Mouse (Mus musculus) c-Kit-positive CD71-positive TER-119-negative erythroid progenitor cells, embryonic 14.5 days (primary cell): Measurements from ENCODE around the gene Actg2.
A peak's percentile ranks its signal among the peaks of the same experiment; 100 is the strongest.

ENCODE experiments used
- DNase-seq: peaks from one replicate; pipeline ENCODE4 v3.0.0-alpha.2; 2013; ENCODE audit warnings: low read depth

The Actg2 gene

DNA sequence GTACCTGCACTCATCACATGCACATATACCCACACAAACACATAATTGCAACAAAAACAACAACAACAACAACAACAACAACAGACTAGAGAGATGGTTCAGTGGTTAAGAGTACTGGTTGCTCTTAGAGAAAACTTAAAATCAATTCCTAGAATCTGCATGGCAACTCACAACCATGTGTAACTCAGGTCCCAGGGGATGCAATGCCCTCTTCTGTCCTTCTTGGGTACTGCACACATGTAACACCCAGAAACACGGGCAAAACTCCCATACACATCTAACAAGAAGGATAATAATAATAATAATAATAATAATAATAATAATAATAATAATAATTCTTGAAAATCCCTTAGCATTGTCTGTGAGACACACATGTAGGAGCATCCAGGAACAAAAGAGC is 23.6 kb downstream of the Actg2 start:
- DNase-seq: peak; percentile 61

DNA sequence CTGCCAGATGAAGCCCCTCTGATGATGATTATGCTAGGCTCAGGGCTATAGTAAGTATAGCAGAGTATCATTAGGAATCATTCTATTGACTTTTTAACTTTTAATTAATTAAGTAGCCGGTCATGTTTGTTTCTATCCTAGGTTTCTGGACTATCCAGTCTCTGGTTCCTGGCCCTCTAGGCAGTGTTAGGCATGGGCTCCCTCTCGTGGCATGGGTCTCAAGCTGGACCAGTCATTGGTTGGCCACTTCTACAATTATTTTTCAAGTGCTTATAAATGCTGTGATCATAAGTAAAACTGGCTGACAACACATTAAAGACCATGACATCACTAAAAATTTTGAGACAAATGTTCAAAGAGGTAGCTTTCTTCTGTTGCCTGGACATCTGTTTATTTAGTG is 25.9 kb downstream of the Actg2 start:
- DNase-seq: no peak

DNA sequence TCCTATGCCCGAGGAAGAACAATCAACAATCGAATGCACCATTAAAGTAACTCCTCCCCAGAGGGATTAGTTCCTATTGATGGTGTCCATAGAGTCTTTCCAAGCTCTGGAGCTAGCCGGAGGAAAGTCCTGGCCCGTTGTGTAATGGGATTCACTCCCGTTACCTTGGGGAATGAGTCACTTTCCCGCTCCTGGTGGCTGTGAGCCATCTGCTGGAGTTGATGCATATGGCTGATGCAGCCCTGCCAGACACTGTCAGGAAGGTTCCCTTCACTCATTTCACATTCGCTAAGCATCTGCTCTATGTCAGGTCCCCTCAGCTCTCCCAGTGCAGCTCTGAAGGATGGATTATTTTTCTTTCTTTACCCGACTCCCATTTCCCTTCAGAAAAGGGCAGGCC is 26.6 kb downstream of the Actg2 start:
- DNase-seq: no peak

DNA sequence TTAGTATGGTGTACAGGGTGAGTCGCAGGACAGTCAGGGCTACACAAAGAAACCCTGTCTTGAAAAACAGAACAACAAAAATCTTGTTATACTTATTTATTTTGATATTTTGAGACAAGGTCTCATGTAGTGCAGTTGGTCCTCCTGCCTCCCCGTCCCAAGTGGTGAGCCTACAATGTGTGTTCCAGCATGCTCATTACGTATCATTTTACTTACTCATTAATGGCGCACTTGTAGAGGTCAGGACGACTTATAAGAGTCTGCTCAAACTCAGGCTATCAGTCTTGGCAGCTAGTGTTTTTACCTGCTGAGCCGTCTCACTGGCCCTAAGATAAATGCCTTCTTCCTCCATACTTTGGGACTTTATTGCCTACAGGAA is 28.9 kb downstream of the Actg2 start:
- DNase-seq: no peak

DNA sequence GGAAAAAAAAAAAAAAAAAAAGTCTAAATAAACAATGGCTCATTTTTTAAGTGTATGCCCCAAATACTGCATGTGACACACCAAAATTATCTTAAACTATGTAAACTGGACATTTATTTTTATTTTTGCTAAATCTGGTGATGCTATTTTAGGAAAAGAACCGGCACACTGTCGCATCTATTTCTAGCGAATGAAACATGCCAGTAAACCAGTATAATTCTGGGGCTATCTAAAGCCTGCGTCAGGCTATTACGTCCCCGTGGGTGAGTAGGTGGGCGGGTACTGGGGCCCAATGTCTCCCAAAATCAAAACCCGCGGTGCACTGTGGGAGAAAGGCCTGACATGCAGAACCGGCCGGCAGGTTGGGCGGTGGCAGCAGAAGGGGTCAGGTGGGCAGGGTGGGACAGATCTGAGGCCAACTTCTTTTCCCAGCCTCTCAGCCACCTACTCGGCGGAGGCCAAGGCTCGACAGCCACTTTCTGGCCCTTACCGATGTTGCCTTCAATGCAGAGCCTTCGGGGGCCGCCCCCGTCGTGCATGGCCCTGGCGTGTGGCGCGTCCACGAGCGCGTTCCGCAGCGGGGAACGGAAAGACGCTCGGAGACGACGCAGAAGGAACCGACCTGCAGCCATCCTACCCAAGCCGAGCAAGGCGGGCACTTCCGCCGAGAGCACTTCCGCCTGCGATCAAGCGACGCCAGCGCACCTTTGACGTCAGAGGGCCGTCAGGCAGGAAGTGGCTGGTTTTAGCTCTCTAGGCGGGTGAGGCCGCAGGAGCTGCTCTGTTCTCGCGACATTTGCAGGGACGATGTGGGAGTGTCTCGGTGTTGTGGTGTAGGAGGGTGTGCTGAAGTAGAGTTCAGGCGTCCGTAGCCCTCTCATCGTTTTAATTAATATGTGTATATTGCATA is 29.6 kb downstream of the Actg2 start, which contains the start of gene Dguok:
Gene Dguok, minus strand, starts transcription at position 712 of the 910 bp plus-strand sequence.
- DNase-seq: peak; percentile 98

DNA sequence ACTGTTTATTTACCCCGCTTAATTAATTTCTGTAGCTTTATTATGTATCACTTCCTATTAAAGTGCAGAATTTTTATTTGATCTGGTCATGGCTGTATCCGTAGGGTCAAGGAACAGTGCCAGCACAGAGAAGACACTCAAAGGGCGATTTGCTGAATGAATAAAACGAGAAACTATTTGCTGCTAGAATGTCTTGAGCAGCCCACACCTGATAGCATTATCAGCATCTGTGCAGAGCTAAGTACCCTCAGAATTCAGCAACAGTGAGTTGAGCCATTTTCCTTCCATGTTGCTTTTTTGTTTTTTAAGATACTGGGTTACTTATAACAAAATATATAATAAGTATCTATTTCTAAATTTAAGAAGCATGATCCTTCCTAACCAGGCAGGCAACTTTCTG is 30.5 kb downstream of the Actg2 start:
- DNase-seq: peak; percentile 28

DNA sequence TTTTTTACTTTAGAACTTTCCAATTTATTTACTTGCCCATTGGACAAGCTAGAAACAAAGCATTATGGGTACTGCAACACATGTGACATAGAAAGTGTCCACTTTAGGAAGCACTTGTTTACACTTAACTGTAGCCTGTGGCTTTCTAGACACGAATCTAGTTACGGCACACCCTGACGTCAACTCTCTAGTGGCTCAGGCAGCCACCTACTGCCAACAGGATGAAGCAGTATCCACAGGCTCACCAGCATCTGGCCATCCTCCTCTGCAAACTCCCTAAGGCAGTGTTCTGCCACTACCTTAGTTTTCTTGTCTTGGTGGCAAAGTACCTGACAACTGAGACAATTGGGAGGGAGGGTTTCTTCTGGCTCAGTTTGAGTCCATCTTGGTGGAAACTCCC is 32.7 kb downstream of the Actg2 start:
- DNase-seq: no peak

DNA sequence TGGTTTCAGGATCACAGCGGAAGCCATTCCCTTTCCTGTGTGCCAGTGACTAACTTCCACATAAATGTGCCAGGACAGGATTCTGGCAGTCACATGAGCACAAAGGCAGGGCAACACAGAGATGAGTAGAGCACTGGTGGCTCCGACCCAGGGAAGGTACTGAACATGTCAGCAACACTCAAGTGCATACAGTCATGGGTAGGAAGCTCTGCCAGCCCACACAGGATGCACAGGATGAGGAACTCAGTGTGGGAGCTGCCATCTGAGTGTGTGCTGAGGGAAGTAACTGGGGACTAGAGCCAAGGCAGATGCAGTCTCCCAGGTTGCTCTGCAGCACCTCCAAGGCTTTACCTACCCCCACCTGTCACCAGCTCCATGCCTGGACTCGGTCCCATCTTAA is 33.4 kb downstream of the Actg2 start:
- DNase-seq: no peak

DNA sequence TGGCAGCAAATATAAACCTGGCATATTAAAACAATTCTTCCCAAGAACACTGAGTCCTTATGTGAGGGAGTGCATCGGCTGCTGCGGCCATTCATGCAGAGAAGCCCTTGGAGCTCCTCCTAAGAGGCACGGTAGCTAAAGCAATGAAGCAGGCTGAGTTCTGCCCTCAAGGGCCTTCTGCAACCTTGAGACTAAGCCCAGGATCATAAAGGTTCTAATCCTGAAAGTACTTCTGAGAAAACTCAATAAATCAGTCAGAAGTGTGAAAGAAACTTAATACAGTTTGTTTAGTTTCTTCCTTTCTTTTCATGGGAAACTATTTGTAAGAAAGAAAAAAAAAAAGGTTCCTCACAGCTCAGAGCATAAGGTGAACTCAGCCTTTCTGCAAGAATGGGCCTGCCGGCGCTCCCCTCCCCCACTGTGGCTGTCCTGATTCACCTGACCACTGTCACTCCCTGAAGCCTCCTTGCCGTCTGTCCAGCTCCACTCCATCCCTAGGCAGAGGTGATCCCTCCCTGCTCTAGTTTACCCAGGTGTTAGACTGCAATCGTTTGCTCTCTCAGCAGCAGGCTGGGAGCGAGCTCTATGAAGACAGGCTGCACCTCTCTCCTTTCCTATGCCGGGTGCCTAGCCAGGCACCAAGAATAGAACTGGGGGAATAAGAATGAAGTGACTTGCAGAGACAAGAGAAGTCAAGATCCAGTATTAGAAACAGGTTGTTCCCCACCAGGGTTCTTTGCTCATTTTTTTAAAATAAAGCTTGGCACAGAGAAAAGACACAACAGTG is 34.3 kb downstream of the Actg2 start:
- DNase-seq: no peak

DNA sequence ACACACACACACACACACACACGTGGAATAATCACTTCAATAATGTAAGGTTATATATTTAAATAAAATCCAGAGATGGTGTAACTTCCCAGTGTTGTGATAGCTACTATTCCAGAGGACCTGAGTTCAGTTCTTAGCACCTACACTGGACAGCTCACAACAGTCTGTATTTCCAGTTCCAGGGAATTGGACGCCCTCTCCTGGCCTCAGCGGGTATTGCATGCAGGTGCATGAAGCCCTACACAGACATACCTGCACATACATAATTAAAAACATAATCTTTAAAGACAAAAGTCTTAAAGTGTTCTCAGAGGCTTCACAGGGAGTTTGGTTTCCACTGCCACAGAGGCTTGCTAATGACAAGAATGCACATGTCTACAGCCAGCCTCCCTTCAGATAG is 35.6 kb downstream of the Actg2 start:
- DNase-seq: no peak

DNA sequence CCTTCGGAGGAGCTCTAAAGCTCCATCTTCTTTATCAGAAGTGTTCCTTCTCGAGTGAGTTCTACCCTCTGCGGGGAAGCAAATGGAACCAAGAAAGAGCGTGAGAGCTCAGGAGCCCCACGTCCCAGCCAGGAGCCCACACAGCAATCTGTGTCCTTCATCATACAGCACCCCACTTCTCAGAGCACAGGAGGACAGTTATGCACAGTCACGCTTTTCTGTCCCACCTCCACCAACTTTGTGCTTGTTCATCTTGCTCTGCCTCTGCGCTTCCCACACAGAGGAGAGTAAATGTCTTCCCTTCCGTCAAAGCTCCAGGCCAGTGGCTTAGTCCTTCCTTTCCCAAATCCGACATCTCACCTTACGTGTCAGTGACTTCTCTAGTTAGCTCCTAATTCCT is 37.0 kb downstream of the Actg2 start:
- no peak for DNase-seq

DNA sequence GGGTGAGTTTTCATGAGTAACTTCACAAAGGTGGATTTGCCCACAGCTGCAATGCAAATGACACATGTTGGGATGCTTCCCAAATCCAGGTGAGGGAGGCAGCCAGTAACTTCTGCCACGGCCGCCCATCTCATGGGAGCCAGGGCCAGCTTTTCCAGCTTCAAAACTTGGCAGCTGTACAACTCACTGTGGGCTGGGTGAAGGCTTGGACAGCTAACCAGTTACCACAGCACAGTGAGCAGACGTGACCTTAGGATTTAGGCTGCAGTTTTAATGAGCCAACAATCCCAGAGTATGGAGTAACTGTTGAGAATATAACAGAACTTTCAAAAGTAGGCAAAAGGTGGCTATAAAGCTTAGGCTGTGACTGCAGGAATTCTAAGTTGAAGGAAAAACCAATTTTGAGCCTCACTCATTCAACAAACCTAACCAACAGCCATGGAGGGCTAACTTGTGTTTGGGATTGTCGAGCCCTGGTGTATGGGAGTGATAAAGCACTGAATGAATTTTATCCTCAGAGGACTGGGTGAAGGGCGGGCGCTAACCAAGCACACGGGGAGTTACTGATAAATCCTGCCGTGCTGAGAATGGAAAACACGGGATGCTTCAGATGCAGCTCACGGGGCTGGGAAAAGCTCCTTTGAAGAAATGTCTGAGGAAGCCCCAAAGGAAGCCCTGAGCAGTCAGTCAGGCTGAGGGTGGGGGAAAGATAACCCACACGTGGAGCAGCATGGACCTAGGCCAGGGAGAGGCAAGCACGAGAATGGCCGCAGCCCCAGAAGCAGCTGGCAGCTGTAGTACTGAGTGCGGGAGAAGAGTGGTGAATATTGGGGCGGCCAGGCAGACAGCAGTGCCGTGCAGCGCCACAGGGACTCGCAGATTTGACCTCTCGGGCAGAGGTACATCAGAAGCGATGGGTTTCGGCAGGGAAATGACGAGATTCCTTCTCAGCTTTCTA is 39.0 kb downstream of the Actg2 start:
- DNase-seq: no peak

DNA sequence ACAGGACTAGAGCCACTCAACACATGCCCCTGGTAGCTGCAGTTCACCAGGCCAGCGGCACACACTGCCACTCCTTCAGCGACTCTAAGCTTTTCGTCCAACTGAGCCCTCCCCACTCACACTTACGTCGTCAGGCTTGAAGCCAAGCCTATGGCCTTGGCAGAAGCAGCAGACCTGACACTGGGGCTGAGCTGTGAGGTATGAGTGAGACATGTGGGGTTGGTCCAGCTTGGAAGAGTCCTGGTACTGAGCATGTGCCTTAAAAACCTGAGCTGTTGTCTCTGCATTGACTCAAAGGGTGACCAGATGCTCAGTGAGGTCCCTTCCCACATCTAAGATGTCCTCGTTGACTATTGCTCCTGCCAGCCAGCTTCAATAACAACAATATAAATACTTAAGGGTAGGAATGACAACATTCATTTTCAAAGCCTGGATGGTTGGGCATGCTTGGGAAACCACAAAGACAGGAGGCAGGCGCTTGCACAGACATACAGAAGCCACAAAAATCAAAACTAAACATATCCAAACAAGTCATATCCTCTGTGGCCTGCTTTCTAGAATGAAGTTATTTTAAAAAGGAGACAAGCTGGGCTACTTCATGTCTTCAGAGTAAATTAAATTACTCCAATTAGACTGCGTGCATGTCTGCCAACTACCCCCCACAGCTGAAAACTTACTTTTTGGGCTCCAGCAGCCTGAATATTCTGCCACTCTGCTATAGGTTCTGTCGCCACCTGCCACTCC is 39.9 kb downstream of the Actg2 start:
- no peak for DNase-seq

DNA sequence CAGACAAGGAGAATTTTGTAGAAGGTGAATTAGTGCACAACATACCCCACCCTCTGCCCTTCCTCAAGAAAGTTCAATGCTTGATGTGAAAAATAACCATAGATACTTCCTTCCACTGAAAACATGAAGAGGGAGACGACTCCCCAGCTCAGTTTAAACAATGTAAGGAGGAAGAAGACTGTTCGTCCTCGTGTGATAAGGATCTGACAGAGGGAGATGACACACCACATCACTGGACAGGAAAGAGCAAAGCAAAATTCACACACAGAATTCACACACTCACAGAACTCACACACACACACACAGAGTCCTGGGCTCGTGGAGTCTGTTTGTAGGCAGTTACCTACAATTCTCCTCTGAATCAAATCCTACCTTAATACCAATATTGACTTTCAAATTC is 45.4 kb downstream of the Actg2 start:
- DNase-seq: no peak

DNA sequence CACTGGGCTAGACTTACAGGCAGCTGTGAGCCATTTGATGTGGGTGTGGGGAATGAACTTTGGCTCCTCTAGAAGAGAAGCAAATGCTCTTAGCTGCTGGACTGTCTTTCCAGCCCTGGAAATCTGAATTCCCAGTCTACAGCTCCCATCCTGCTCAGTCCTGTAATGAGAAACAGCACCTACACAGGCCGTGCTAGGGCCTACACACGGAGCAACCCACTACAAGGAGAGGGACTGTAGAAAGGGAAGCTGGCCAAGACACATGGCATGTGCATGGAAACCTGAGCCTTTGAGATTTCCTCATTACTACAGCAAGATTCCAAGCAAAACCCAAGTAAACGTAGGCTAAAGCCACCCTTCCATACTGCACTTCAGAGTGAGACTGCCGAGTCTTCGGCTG is 47.9 kb downstream of the Actg2 start:
- no peak for DNase-seq

DNA sequence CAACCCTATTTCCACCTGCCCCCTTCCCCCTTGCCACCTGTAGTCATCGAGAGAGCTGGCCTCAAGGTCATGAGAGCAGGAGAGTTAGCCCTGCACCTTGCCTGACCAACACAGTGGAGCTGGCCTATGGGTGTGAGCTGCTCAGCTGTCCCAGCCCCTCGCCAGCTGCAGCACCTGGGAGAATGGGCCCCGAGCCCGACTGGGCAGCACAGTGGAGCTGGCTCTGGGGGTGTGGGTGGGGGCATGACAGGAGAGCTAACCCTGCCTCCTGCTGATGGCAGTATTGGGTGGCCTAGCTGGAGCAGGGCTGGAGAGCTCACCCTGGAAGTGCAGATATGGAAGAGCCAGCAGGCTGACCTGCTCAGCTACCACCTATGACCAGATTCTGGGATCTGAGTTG is 48.8 kb downstream of the Actg2 start:
- no peak for DNase-seq

DNA sequence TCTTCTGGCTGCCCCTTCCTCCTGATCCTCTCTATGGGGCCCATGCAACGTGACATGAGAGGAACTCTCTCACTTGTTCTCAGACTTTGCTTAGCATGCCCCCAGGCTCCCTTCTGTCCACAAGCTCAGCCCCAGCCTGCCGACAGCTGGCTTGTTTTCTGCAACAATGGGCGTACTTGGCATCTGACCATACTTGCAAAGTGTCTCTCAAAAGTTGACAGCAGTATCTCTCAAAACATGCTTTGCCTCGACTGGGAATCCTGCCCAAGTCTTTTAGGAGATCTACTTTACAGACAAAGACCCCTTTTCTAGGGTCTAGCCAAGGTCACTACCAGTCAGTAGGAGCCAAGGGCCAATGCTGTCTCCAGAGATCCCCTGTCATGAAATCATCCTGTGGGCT is 50.2 kb downstream of the Actg2 start:
- no peak for DNase-seq

DNA sequence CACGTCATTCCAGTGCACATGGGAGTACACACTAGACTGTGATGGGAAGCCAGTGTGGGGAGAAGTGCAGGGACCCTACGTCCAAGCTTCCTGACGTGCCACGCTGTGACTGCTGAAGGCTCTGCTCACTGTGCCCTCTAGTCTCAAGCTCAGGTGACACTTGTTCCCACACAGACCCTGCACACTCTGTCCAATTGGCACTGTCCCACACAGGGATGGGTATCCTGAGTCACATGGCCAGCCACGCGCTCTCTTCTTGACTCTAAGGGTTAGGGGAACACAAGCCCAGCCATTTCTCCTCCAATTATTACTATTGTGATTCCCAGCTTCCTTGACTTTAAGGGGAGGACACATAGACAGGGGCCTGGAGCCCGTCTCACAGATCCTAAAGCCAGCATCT is 52.3 kb downstream of the Actg2 start:
- DNase-seq: no peak

DNA sequence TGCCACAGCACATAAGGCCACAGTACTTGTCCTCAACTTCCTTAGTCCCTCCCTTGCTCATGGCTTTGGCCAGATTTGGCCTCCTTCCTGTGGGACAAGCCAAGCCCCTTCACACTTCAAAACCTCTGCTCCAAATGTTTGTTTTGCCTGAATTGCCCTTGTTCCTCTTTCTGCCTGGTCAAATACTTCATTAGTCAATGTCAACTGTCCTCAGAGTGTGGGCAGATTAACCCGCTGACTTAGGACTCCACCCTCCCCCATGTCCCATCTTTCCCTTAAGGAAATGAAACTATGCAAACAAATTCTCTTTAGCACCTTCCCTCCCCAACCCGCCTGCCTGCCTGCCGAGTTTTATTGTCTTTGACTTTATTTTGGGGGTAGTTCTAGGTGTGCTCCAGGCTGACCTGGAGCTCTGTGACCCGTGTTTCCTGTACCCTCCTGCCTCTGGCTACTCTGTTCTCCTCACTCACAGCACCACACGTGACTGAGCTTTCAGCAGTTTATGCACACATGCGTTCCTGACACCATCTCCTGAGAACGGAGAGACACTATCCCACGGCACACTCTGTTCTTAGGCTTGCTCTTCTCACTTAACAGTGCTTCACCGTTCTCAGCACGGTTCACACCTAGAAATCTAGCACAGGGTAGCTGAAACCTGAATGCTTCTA is 53.5 kb downstream of the Actg2 start:
- DNase-seq: no peak

DNA sequence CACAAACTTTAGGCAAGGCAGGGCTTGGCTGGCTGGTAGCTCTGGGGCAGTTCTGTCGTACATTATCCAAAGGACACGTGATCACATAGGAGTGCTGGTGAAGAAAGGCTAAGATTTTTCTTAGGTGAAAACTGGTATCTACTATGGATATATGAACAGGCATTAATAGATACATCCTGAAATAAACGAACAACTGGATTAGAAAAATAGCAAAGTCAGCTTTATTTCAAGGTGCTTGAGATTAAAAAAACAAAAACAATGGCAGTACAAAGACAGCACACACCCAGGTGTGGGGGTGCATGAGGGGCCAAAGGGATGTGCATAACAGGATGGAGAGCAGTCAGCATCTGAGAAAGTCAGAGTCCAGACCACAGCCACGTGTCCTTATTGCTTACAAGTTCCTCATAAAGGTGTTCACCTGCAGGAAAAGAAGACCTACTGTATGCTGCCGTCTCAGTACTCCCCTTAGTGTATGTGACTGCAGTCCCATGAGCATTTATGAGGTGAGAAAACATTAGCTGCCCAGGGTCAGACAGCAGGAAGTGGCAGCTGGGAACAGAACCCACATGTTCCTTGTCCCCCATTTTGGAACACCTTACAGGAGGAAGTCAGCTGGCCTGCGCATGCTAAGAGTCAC is 55.9 kb downstream of the Actg2 start:
- DNase-seq: no peak
